Mouse (Mus musculus) small intestine, adult 2 months (tissue): Measurements from ENCODE around the gene Hipk4.

ENCODE experiments used
- CTCF ChIP-seq: fragments of 200-500 bp; IDR thresholded peaks from 2 replicates; pipeline ENCODE4 v1.5.1; 2012; ENCODE audit warnings: low read depth, mild to moderate bottlenecking, control low read depth, inconsistent platforms, low read length, moderate library complexity, mixed read lengths; ENCODE audit not compliant: insufficient replicate concordance, insufficient read length; ENCODE audit errors: extremely low read depth
- POLR2A ChIP-seq: fragments of 200-500 bp; IDR thresholded peaks from 2 replicates; pipeline ENCODE4 v1.6.1; 2012; ENCODE audit warnings: low read depth, mild to moderate bottlenecking, control low read depth, inconsistent platforms, low read length, moderate library complexity

DNA sequence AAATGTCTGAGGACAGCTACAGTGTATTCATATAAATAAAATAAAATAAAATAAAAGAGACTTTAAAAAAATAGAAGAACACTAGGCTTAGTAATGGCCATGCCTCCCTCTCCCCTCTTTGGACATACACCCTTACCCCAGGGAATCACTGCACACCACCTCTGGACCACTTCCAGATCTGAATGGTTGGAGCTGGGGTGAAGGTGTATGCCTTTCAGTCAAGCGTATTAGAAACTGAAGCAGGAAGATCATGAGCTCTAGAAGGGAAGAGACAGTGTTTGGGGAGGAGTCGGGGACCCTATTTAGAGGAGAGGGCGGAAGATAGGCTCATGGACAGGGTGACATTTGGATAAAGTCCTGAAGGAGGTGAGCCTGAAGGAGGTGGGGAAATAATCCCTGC lies 42.6 kb upstream of the Hipk4 start:
- TF ChIP-seq POLR2A (no peak), CTCF (no peak)
